Mouse (Mus musculus): ENCODE data around the gene Olfr1094. TPM values are rescaled to one million over a fixed set of nuclear protein-coding genes. Genes with fewer than 3 reads are reported as not detected.

The Olfr1094 gene
- total RNA-seq (2018; cell fraction: chromatin; rRNA removed): not detected
- total RNA-seq (2018; cell fraction: cytosol; rRNA removed): not detected
- total RNA-seq (2018; cell fraction: nucleus; rRNA removed): not detected
- polyA plus RNA-seq (2018): not detected in 3 replicates

- H3K4me3 ChIP-seq (ENCODE audit: inconsistent target): no peak within 1 kb of the TSS
- H3K27ac ChIP-seq: no peak within 1 kb of the TSS
- H3K36me3 ChIP-seq (ENCODE audit: inconsistent target): no peaks in the 10 kb centered on the region
- no peaks in the 10 kb centered on the region for H3K79me2 ChIP-seq (ENCODE audit: inconsistent target)
Measured at GRCm38 (mm10) chr2:86824363-86824762, at the start of gene Olfr1094. TSS of gene Olfr1094 (plus strand) at chr2:86824663.

DNA sequence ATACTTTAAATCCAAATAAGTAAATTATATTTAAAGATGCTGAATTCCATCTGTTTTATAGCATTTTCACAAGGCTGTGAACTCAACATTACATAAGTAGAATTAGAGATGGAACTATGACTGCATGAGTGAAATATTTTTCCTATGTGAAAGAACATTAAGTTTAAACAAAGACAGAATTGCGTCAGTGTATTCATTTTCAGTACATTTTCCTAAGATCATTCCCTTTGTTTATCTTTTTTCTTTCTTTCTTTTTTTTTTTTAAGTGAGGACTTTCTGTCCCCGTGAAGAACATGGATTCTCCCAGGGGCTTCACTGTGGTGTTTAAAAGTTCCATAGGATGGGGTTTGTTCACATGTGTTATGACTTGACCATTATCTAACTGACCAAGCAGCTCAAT lies 42.3 kb upstream of the Olfr1094 start, which contains the start of gene Olfr1093:
Olfr1093 (plus strand) TSS at position 301 of the 400 bp plus-strand sequence.
- 91% methylated on average over 2 of the region's 2 CpGs for WGBS (ENCODE audit: missing documents)
- Histone ChIP-seq H3K36me3 (ENCODE audit: inconsistent target) (no peaks in the 10 kb centered on the region), H3K27ac (no peak within 1 kb of the TSS), H3K79me2 (ENCODE audit: inconsistent target) (no peaks in the 10 kb centered on the region), H3K4me3 (ENCODE audit: inconsistent target) (no peak within 1 kb of the TSS)

- Histone ChIP-seq H3K79me2 (ENCODE audit: inconsistent target) (no peaks in the 10 kb centered on the region), H3K27ac (no peak within 1 kb of the TSS), H3K36me3 (ENCODE audit: inconsistent target) (no peaks in the 10 kb centered on the region), H3K4me3 (ENCODE audit: inconsistent target) (no peak within 1 kb of the TSS)
Measured at GRCm38 (mm10) chr2:86809918-86810317, 14.5 kb upstream of the Olfr1094 start, which contains the start of gene Olfr141. TSS of gene Olfr141 (minus strand) at chr2:86810018.

- Histone ChIP-seq H3K27ac (no peak within 1 kb of the TSS), H3K79me2 (ENCODE audit: inconsistent target) (no peaks in the 10 kb centered on the region), H3K4me3 (ENCODE audit: inconsistent target) (no peak within 1 kb of the TSS), H3K36me3 (ENCODE audit: inconsistent target) (no peaks in the 10 kb centered on the region)
- 88% methylated on average over 3 of the region's 3 CpGs for WGBS (ENCODE audit: missing documents)
Measured at GRCm38 (mm10) chr2:86851596-86851995, 27.1 kb downstream of the Olfr1094 start, which contains the start of gene Olfr1095. TSS of gene Olfr1095 (minus strand) at chr2:86851696.

DNA sequence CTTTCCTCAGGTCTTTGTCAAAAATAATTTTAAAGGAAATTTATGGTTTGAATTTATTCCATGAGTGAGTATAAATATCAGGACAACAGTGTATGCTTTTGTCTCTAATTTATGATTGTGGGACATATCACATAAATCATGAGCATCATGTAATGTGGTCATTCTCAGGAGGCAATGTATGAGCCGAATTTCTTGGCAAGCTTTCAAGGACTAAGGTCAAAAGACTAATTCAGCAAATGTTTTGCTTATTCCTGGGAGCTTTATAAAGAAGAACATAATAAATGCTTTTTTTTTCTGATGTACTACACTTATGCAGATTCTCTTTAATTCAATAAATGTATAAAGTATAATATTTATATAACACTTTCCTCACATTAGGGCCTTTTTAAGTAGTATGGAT lies 50.2 kb downstream of the Olfr1094 start, which contains the start of gene Gm13723:
Gm13723 (minus strand) TSS at position 101 of the 400 bp plus-strand sequence.
- 65% methylated on average over 1 of the region's 1 CpGs for WGBS (ENCODE audit: missing documents)
- H3K79me2 ChIP-seq (ENCODE audit: inconsistent target): no peaks in the 10 kb centered on the region

More for the DNA sequence above, 50.2 kb downstream of the Olfr1094 start, which contains the start of gene Gm13723:
- no peak within 1 kb of the TSS for H3K4me3 ChIP-seq (ENCODE audit: inconsistent target)
- no peak within 1 kb of the TSS for H3K27ac ChIP-seq
- no peaks in the 10 kb centered on the region for H3K36me3 ChIP-seq (ENCODE audit: inconsistent target)

Other genes starting within 250 kb of the Olfr1094 start
- gene Olfr1082, start 225.7 kb upstream of the Olfr1094 start, polyA plus RNA-seq (2018): not detected in 3 replicates
- not detected in 3 replicates for gene Olfr1084, start 184.9 kb upstream of the Olfr1094 start, polyA plus RNA-seq (2018)
- not detected in 3 replicates for gene Olfr1085, start 162.6 kb upstream of the Olfr1094 start, polyA plus RNA-seq (2018)
- gene Olfr1086, start 144.6 kb upstream of the Olfr1094 start, polyA plus RNA-seq (2018): not detected in 3 replicates
- gene Olfr1087, start 126.3 kb upstream of the Olfr1094 start, polyA plus RNA-seq (2018): not detected in 3 replicates
- gene Olfr1089, start 91.0 kb upstream of the Olfr1094 start, polyA plus RNA-seq (2018): not detected in 3 replicates
- not detected in 3 replicates for gene Olfr1090, start 65.7 kb upstream of the Olfr1094 start, polyA plus RNA-seq (2018)
- not detected in 3 replicates for gene Olfr1093, start 42.2 kb upstream of the Olfr1094 start, polyA plus RNA-seq (2018)
- gene Olfr141, start 14.6 kb upstream of the Olfr1094 start, polyA plus RNA-seq (2018): not detected in 3 replicates
- gene Olfr1095, start 27.0 kb downstream of the Olfr1094 start, polyA plus RNA-seq (2018): not detected in 3 replicates
- gene Gm13723, start 50.1 kb downstream of the Olfr1094 start, polyA plus RNA-seq (2018): not detected in 3 replicates
- not detected in 3 replicates for gene Olfr1097, start 67.6 kb downstream of the Olfr1094 start, polyA plus RNA-seq (2018)
- not detected in 3 replicates for gene Olfr1098, start 99.9 kb downstream of the Olfr1094 start, polyA plus RNA-seq (2018)
- not detected in 3 replicates for gene Olfr1099, start 136.0 kb downstream of the Olfr1094 start, polyA plus RNA-seq (2018)
- not detected in 3 replicates for gene Olfr1100, start 155.3 kb downstream of the Olfr1094 start, polyA plus RNA-seq (2018)
- gene Olfr1101, start 166.6 kb downstream of the Olfr1094 start, polyA plus RNA-seq (2018): not detected in 3 replicates
- gene Olfr1102, start 173.7 kb downstream of the Olfr1094 start, polyA plus RNA-seq (2018): not detected in 3 replicates
- not detected in 3 replicates for gene Olfr1104, start 202.4 kb downstream of the Olfr1094 start, polyA plus RNA-seq (2018)
- gene Olfr1105, start 211.9 kb downstream of the Olfr1094 start, polyA plus RNA-seq (2018): not detected in 3 replicates
- gene Olfr1106, start 227.6 kb downstream of the Olfr1094 start, polyA plus RNA-seq (2018): not detected in 3 replicates

Data from macrophage (primary cell).